Mouse (Mus musculus) embryonic facial prominence, embryonic 10.5 days (tissue): ENCODE data around the gene Rilp. TPM values are rescaled to one million over a fixed set of nuclear protein-coding genes. Genes with fewer than 3 reads are reported as not detected.

Experiments used
- DNase-seq: peaks from one replicate; pipeline ENCODE4 v3.0.0-alpha.2; 2017; ENCODE audit warnings: low spot score
- H3K27ac ChIP-seq: fragments of 300-500 bp; sonication (generic); replicated peaks from 2 replicates; pipeline ENCODE4 v1.5.1; 2016; ENCODE audit warnings: mild to moderate bottlenecking
- H3K27me3 ChIP-seq: fragments of 300-500 bp; sonication (generic); replicated peaks from 2 replicates; pipeline ENCODE4 v1.6.1; 2016; ENCODE audit warnings: low read depth, mild to moderate bottlenecking; ENCODE audit not compliant: poor library complexity, severe bottlenecking
- H3K36me3 ChIP-seq: fragments of 300-500 bp; sonication (generic); replicated peaks from 2 replicates; pipeline ENCODE4 v1.6.1; 2016; ENCODE audit warnings: mild to moderate bottlenecking, moderate library complexity
- H3K4me1 ChIP-seq: fragments of 300-500 bp; sonication (generic); 2 replicates; pipeline ENCODE4 v1.6.1; 2016
- H3K4me3 ChIP-seq: fragments of 300-500 bp; sonication (generic); 2 replicates; pipeline ENCODE4 v1.5.1; 2016; ENCODE audit warnings: mild to moderate bottlenecking, moderate library complexity
- H3K9me3 ChIP-seq: fragments of 300-500 bp; sonication (generic); 2 replicates; pipeline ENCODE4 v1.6.1; 2016; ENCODE audit warnings: mild to moderate bottlenecking
- WGBS: fragments of 180-500 bp; shearing (Covaris S2); methylation state at CpG from one replicate; pipeline ENCODE4 v1.1.7; 2016; 5-methylcytosine and 5-hydroxymethylcytosine counted together
- polyA plus RNA-seq: library from polyadenylated mRNA; unstranded; fragments of >200 nt; fragmentation: Nextera tagmentation; extraction: Ambion mirVana; gene quantifications from 2 replicates; pipeline ENCODE4 v1.2.1, GENCODE M21; 2016

Gene Rilp
- polyA plus RNA-seq, 1 experiment from 2014 or later, result 0.17 TPM

- H3K36me3 ChIP-seq, result no peaks in the 10 kb centered on the region
- H3K27ac ChIP-seq, result peak overlapping the region; percentile 96
- H3K9me3 ChIP-seq, result no peaks in the 10 kb centered on the region
- H3K4me3 ChIP-seq, result peak overlapping the region; percentile 69
- H3K27me3 ChIP-seq, result peaks cover 12% of the 10 kb centered on the region; the same call in 1 of the 2 replicates
- 1% methylated on average over 10 of the region's 10 CpGs for WGBS
- H3K4me1 ChIP-seq, result peaks cover 21% of the 10 kb centered on the region
- peak; percentile 97 for DNase-seq
These were observed 20.4 kb downstream of the Rilp start for GRCm38 (mm10) chr11:75530325-75530724.

- no peaks in the 10 kb centered on the region for H3K9me3 ChIP-seq
These were observed 21.0 kb downstream of the Rilp start for GRCm38 (mm10) chr11:75530845-75531373.

GRCm38 (mm10) chr11:75531469-75532242 lies 21.8 kb downstream of the Rilp start, which contains the start of gene Slc43a2:
Gene Slc43a2, plus strand, starts transcription at chr11:75531694.
- H3K36me3 ChIP-seq, result no peaks in the 10 kb centered on the region
- H3K27ac ChIP-seq, result peak within 1 kb of the TSS; percentile 96
- peaks cover 12% of the 10 kb centered on the region; the same call in 1 of the 2 replicates for H3K27me3 ChIP-seq
- peaks cover 24% of the 10 kb centered on the region for H3K4me1 ChIP-seq
- no peaks in the 10 kb centered on the region for H3K9me3 ChIP-seq
- H3K4me3 ChIP-seq, result peak within 1 kb of the TSS; percentile 69
- under 1% methylated on average over 62 of the region's 62 CpGs for WGBS
- peak; percentile 98 for DNase-seq

More at GRCm38 (mm10) chr11:75530845-75531373, 21.0 kb downstream of the Rilp start:
- H3K4me3 ChIP-seq, result peak overlapping the region; percentile 69
- H3K36me3 ChIP-seq, result no peaks in the 10 kb centered on the region
- DNase-seq, result no peak
- WGBS, result under 1% methylated on average over 31 of the region's 31 CpGs
- peaks cover 12% of the 10 kb centered on the region; the same call in 1 of the 2 replicates for H3K27me3 ChIP-seq
- H3K4me1 ChIP-seq, result peaks cover 24% of the 10 kb centered on the region
- H3K27ac ChIP-seq, result peak overlapping the region; percentile 96

DNA sequence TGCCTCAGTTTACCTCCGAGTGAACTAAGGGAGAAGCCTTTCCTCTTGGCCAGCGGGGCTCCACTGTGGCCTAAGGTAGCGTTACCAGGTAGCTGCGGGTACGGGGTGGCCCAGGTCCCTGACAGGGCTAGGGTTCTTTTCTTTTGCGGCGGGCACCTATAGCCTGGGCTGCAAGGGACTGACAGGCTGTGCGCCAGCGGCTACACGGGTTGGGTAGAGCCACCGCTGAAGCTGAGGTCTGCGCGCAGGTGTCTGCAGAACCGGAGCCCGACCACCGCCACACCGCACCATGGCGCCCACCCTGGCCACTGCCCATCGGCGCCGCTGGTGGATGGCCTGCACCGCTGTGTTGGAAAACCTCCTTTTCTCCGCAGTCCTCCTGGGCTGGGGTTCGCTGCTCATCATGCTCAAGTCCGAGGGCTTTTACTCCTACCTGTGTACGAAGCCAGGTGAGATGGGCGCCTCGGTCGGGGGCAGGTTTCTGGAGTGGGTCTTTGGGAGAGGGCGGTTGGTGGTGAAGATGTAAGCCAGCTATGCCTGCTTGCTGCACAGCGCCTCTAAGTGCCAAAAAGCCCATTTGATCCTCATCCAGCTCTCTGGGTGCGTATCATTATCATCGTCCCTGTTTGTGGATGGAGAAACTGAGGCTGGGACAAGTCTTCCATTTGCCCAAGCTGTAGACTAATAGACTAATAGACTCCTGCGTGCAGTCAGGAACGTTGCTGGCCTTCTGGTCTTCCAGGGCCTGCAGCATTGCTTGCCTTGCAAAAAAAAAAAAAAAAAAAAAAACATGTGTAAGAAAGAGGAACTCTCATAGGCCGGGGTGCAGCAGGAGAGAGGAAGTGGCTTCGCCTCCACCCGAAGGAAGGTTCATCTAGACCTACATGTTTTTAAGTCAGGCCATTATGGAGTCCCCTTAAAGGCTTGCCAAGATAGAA lies 22.7 kb downstream of the Rilp start:
- H3K9me3 ChIP-seq, result no peaks in the 10 kb centered on the region
- peak overlapping the region; percentile 69 for H3K4me3 ChIP-seq
- no peaks in the 10 kb centered on the region for H3K36me3 ChIP-seq
- peaks cover 12% of the 10 kb centered on the region; the same call in 1 of the 2 replicates for H3K27me3 ChIP-seq
- DNase-seq, result peak; percentile 47
- peaks cover 28% of the 10 kb centered on the region for H3K4me1 ChIP-seq
- peak overlapping the region; percentile 96 for H3K27ac ChIP-seq
- 16% methylated on average over 38 of the region's 38 CpGs for WGBS

DNA sequence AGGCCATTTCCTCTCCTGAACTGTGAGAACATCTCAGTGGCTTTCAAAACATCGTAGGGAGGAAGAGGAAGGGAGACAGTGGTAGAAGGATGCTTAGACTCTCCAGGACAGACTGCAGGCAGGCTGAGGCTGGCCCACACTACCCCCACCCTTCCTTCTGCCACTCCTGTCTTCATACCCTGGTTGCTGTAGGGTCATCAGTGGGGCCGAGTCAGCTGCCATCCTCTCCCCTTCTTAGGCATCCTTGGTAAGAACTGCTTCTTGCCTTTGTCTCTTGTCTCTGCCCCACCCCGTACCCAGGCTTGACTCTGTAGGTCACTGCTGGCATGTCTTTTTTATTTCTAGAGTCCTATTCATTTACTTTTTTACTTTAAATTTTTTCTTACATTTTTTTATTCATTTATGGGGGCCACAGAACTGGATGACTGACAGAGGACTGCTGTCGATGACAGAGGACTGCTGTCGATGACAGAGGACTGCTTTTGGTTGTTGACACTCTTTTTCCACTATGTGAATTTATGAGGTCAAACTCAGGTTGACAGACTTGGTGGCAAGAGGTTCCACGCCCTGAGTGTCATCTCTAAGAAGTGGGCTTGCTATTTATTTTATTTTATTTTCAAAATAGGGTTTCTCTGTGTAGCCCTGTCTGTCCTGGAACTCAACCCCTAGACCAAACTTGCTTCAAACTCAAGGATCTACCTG lies 23.6 kb downstream of the Rilp start:
- peak overlapping the region; percentile 69 for H3K4me3 ChIP-seq
- H3K36me3 ChIP-seq, result no peaks in the 10 kb centered on the region
- H3K4me1 ChIP-seq, result peaks cover 37% of the 10 kb centered on the region
- H3K27me3 ChIP-seq, result peaks cover 12% of the 10 kb centered on the region; the same call in 1 of the 2 replicates
- DNase-seq, result no peak
- 81% methylated on average over 6 of the region's 6 CpGs for WGBS
- H3K27ac ChIP-seq, result peak overlapping the region; percentile 21; the same call in 1 of the 2 replicates
- H3K9me3 ChIP-seq, result no peaks in the 10 kb centered on the region

DNA sequence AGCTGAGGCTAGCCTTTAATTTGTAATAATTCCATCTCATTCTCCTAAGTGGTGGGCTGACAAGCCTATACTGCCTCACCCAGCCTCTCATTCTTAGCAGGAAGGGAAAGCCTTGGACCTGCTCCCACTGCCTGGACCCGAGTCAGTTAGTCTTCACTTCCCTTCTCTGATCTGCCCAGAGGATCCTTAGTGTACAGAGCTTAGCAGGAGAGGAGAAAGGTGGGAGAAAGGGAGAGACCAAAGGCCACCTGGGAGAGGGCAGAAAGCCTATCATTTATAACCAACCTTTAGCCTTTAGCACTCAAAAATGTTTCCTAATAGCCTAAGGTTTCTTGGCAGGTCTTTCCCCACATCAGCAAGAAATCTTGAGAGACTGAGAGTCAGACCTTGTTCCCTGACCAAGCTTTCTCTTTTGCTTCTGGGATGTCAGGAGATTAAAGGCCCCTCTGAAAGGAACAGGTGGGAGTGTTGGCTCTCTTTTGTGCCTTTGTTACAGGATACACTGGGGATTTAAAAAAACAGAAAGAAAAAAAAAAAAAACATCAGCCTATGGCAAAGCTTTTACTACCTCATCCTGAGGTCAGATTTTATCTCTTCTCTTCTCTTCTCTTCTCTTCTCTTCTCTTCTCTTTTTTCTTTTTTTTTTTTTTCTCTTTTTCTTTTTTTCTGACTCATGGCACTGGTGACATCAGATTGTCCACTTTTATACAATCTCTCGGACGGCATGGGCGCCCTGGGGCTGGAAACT lies 24.6 kb downstream of the Rilp start:
- peaks cover 12% of the 10 kb centered on the region; the same call in 1 of the 2 replicates for H3K27me3 ChIP-seq
- WGBS, result 47% methylated on average over 4 of the region's 4 CpGs
- H3K27ac ChIP-seq, result no peak overlapping the region
- peaks cover 41% of the 10 kb centered on the region for H3K4me1 ChIP-seq
- no peak for DNase-seq
- H3K4me3 ChIP-seq, result no peak overlapping the region
- no peaks in the 10 kb centered on the region for H3K36me3 ChIP-seq
- H3K9me3 ChIP-seq, result no peaks in the 10 kb centered on the region

- H3K4me1 ChIP-seq, result peaks cover 43% of the 10 kb centered on the region
- no peaks in the 10 kb centered on the region for H3K9me3 ChIP-seq
- DNase-seq, result no peak
- 58% methylated on average over 13 of the region's 13 CpGs for WGBS
- no peak overlapping the region for H3K27ac ChIP-seq
- H3K27me3 ChIP-seq, result peaks cover 12% of the 10 kb centered on the region; the same call in 1 of the 2 replicates
- no peaks in the 10 kb centered on the region for H3K36me3 ChIP-seq
- no peak overlapping the region for H3K4me3 ChIP-seq
These were observed 25.4 kb downstream of the Rilp start for GRCm38 (mm10) chr11:75535106-75535795.

DNA sequence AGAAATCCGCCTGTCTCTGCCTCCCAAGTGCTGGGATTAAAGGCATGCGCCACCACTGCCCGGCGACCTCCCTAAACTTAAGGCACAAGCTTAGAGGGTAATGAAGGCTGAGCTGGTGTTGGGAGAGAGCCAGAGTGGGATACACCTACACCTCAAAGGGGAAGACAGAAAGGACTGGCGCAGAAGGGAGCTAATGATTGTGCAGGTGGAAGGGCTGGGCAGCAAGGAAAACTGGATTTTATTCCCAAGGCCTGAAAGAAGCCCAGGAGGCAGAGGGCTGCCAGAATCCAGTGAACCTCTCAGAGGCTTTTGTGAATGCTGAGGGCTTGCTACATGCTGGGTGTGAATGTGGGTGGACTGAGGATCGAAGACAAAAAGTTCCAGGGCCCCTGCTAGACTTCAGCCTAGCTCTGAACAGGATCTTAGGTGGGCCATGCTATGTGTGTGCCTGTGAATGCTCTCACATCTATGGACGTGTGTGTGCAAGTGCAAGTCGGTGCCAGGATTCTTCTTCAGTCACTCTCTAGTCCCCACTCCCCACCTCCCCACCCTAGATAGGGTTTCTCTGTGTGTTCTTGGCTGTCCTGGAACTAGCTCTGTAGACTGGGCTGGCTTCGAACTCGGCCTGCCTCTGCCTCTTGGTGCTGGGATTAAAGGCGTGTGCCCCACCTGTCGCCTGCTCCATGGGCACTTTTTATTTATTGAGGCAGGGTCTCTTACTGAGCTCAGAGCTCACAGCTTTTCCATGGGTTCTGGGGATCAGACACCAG lies 26.5 kb downstream of the Rilp start:
- no peak for DNase-seq
- H3K4me1 ChIP-seq, result peaks cover 52% of the 10 kb centered on the region
- H3K27ac ChIP-seq, result no peak overlapping the region

DNA sequence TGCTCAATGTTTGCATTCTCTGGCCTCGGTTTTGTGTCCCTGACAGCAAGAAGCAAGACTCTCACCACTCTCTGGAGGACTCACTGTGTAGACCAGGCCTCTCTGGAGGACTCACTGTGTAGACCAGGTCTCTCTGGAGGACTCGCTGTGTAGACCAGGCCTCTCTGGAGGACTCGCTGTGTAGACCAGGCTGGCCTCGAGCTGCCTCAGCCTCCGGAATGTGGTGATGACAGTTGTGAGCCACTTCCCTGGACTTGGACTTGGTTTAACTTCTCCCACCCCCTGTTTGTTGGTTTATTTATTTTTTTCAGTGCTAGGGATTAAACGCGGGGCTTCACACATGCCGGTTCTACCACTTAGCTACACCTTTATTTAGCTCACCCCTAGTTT lies 27.1 kb downstream of the Rilp start:
- Histone ChIP-seq H3K27me3 (peaks cover 12% of the 10 kb centered on the region; the same call in 1 of the 2 replicates), H3K4me1 (peaks cover 47% of the 10 kb centered on the region), H3K36me3 (no peaks in the 10 kb centered on the region), H3K4me3 (no peak overlapping the region), H3K9me3 (no peaks in the 10 kb centered on the region), H3K27ac (no peak overlapping the region)
- WGBS, result 86% methylated on average over 8 of the region's 8 CpGs
- DNase-seq, result no peak

More for the DNA sequence above, 26.5 kb downstream of the Rilp start:
- Histone ChIP-seq H3K27me3 (peaks cover 12% of the 10 kb centered on the region; the same call in 1 of the 2 replicates), H3K9me3 (no peaks in the 10 kb centered on the region), H3K36me3 (no peaks in the 10 kb centered on the region), H3K4me3 (no peak overlapping the region)
- WGBS, result 92% methylated on average over 12 of the region's 12 CpGs

- peak overlapping the region; percentile 76 for H3K27ac ChIP-seq
- H3K4me3 ChIP-seq, result 0 out of 2 replicates have a peak overlapping the region, but pooled peaks have one; percentile 23
- H3K36me3 ChIP-seq, result no peaks in the 10 kb centered on the region
- peak; percentile 44 for DNase-seq
- H3K27me3 ChIP-seq, result peaks cover 8% of the 10 kb centered on the region; the same call in 1 of the 2 replicates
- 49% methylated on average over 11 of the region's 11 CpGs for WGBS
- H3K9me3 ChIP-seq, result no peaks in the 10 kb centered on the region
- peaks cover 41% of the 10 kb centered on the region for H3K4me1 ChIP-seq
These were observed 27.7 kb downstream of the Rilp start for GRCm38 (mm10) chr11:75537491-75538183.
